Mouse (Mus musculus) kidney, adult 2 months (tissue): ENCODE data around the gene Comtd1.

ENCODE experiments used
- CTCF ChIP-seq: fragments of 200-500 bp; conservative IDR thresholded peaks from 2 replicates; pipeline ENCODE4 v1.5.1; 2011; ENCODE audit warnings: low read depth, mild to moderate bottlenecking, control low read depth, low read length, moderate library complexity, mixed read lengths; ENCODE audit not compliant: insufficient read depth, insufficient read length
- POLR2A ChIP-seq: fragments of 200-500 bp; IDR thresholded peaks from one replicate; pipeline ENCODE4 v1.6.1; 2011; ENCODE audit warnings: low read depth, low read length, control low read depth

- no peak for TF ChIP-seq POLR2A
- TF ChIP-seq CTCF: no peak
These were observed 37.5 kb downstream of the Comtd1 start for GRCm38 (mm10) chr14:21811301-21811700.
